In genomic region chr7:99326128-99326527, GRCm38 (mm10) we compare ENCODE assay signal across 24 mouse cellular contexts. TPM values are rescaled to one million over a fixed set of nuclear protein-coding genes. Genes with fewer than 3 reads are reported as not detected.
DNase-seq lines count a peak whose midpoint lies in the region; ATAC-seq and TF ChIP-seq lines count a peak whose summit lies in the region.
"Had no signal": no experiment of that assay in that cellular context is flagged by ENCODE, and none has a peak within 500 bp of the region (broad histone marks: within the 10 kb centered on the region; RNA-seq: fewer than 3 reads in every experiment).

No protein-coding gene starts in this region.

- WGBS in stomach, embryonic 14.5 days = 57% methylated on average over 6 of the region's 6 CpGs
- WGBS in stomach, postnatal 0 days = 53% methylated on average over 6 of the region's 6 CpGs

- peaks cover 5% of the 10 kb centered on the region; the same call in 1 of the 2 replicates for H3K4me1 ChIP-seq in stomach, embryonic 14.5 days (ENCODE audit: control insufficient read depth, insufficient read depth, low read length)
- no peaks in the 10 kb centered on the region for H3K4me1 ChIP-seq in stomach, postnatal 0 days (replicated peaks; ENCODE audit: control insufficient read depth, insufficient read depth)

- no peaks in the 10 kb centered on the region for H3K27me3 ChIP-seq in stomach, embryonic 14.5 days (ENCODE audit: control insufficient read depth, insufficient read depth, low read length)
- no peaks in the 10 kb centered on the region for H3K27me3 ChIP-seq in stomach, postnatal 0 days (ENCODE audit: control insufficient read depth, insufficient read depth, low read length)
- H3K27me3 ChIP-seq: forebrain, embryonic 13.5 days; Patski had no signal

- no peaks in the 10 kb centered on the region for H3K9me3 ChIP-seq in stomach, embryonic 14.5 days (ENCODE audit: control insufficient read depth, low read depth, low read length)
- H3K9me3 ChIP-seq in stomach, postnatal 0 days (ENCODE audit: control insufficient read depth, low read length) = no peaks in the 10 kb centered on the region
- H3K9me3 ChIP-seq: embryonic facial prominence, embryonic 10.5 days; forebrain, embryonic 13.5 days; heart, embryonic 13.5 days had no signal

- no peak for TF ChIP-seq CTCF in stomach, postnatal 0 days (IDR thresholded peaks at IDR 0.05; ENCODE audit: low read depth)

- no peak overlapping the region for H3K27ac ChIP-seq in stomach, embryonic 14.5 days (ENCODE audit: low read length)
- H3K27ac ChIP-seq in stomach, postnatal 0 days (replicated peaks) = no peak overlapping the region
- H3K27ac ChIP-seq: forebrain, embryonic 13.5 days; heart, embryonic 13.5 days; hindbrain, embryonic 14.5 days had no signal

- 0 out of 2 replicates have a peak overlapping the region, but pooled peaks have one; percentile 6 for H3K9ac ChIP-seq in stomach, embryonic 14.5 days (replicated peaks; ENCODE audit: low read depth, low read length)
- no peak overlapping the region for H3K9ac ChIP-seq in stomach, postnatal 0 days (ENCODE audit: low read length)
- H3K9ac ChIP-seq: forebrain, embryonic 13.5 days; forebrain, postnatal 0 days; heart, embryonic 13.5 days; hindbrain, embryonic 14.5 days had no signal

- TF ChIP-seq EP300 in stomach, postnatal 0 days (optimal IDR thresholded peaks at IDR 0.05) = no peak

- no peak overlapping the region for H3K4me3 ChIP-seq in stomach, embryonic 14.5 days (ENCODE audit: low read depth, low read length)
- H3K4me3 ChIP-seq in stomach, postnatal 0 days (ENCODE audit: low read depth, low read length) = no peak overlapping the region
- H3K4me3 ChIP-seq: embryonic facial prominence, embryonic 10.5 days; forebrain, embryonic 13.5 days; heart, embryonic 13.5 days had no signal

- H3K36me3 ChIP-seq in stomach, embryonic 14.5 days (ENCODE audit: control insufficient read depth, insufficient read depth, low read length) = no peaks in the 10 kb centered on the region
- H3K36me3 ChIP-seq in stomach, postnatal 0 days (ENCODE audit: control insufficient read depth, insufficient read depth, low read length) = no peaks in the 10 kb centered on the region
- H3K36me3 ChIP-seq: embryonic facial prominence, embryonic 10.5 days; heart, embryonic 13.5 days had no signal

- intact Hi-C loops in gastrocnemius, postnatal 36 days (cut with DNase I) = no loop called here
- intact Hi-C loops in heart, postnatal 25 days (cut with DNase I) = no loop called here

- no peak for ATAC-seq in stomach, embryonic 14.5 days (ENCODE audit: insufficient number of reproducible peaks, insufficient read depth, low FRiP score, low read depth)
- no peak for ATAC-seq in stomach, postnatal 0 days (ENCODE audit: low FRiP score, low TSS enrichment)
- ATAC-seq: activated CD4-positive, CD25-positive, alpha-beta regulatory T cell, adult 4 months; forebrain, embryonic 13.5 days; forebrain, postnatal 0 days; inflammation-experienced regulatory T-cells, adult 6 months; intestine, postnatal 0 days; Patski had no signal

- DNase-seq in gastrocnemius, adult 18-20 months (ENCODE audit: low spot score) = peak; percentile 36
- DNase-seq in gastrocnemius, postnatal 36 days = no peak
- DNase-seq in heart, adult 18-20 months = peak; percentile 38 to 39
- no peak for DNase-seq in heart, postnatal 25 days (ENCODE audit: low spot score)
- DNase-seq in lung, postnatal 14 days = peak; percentile 35
- DNase-seq in lung, postnatal 10 days = no peak
- no peak for DNase-seq in stomach, postnatal 0 days (ENCODE audit: low spot score)
- DNase-seq: adrenal gland, postnatal 14 days; cerebellum, adult 11-12 months; cerebellum, adult 9-10 months; forebrain, postnatal 0 days; heart, postnatal 4 days; kidney, adult 8-10 months had no signal

- no peak overlapping the region for H3K4me2 ChIP-seq in stomach, embryonic 14.5 days (replicated peaks; ENCODE audit: low read depth, low read length)
- H3K4me2 ChIP-seq in stomach, postnatal 0 days (replicated peaks; ENCODE audit: low read depth) = no peak overlapping the region
- H3K4me2 ChIP-seq: forebrain, embryonic 13.5 days; heart, embryonic 13.5 days; hindbrain, embryonic 14.5 days had no signal

RNA-seq across cellular contexts. Expression of gene Serpinh1, which starts 26.9 kb away (rescaled TPM):
- total RNA-seq in gastrocnemius, adult 18-20 months (2021) = 10 to 100 TPM; 37.4 to 70.5 TPM
- total RNA-seq in gastrocnemius, postnatal 36 days (2021) = 100 to 1,000 TPM in 1 of 2 experiments, 10 to 100 TPM in 1; 69.4 to 103 TPM
- total RNA-seq in heart, adult 18-20 months (2021) = 100 to 1,000 TPM; 200 to 293 TPM
- total RNA-seq in heart, postnatal 25 days (2021) = 100 to 1,000 TPM; 378 to 449 TPM
- 474 and 475 TPM in 2 replicates for polyA plus RNA-seq in stomach, embryonic 14.5 days (2014; fragmentation: Nextera tagmentation; extraction: Ambion mirVana)
- polyA plus RNA-seq in stomach, postnatal 0 days (2015; fragmentation: Nextera tagmentation; extraction: Ambion mirVana) = 331 and 433 TPM in 2 replicates
- total RNA-seq: CH12.LX had no signal
- polyA plus RNA-seq: activated CD4-positive, CD25-positive, alpha-beta regulatory T cell, adult 4 months; inflammation-experienced regulatory T-cells, adult 6 months had no signal

RNA-seq across cellular contexts. Expression of gene Gdpd5, which starts 55.1 kb away (rescaled TPM):
- 1 to 10 TPM; 6.2 to 8.8 TPM for total RNA-seq in gastrocnemius, adult 18-20 months (2021)
- 1 to 10 TPM; 2.6 to 4.6 TPM for total RNA-seq in gastrocnemius, postnatal 36 days (2021)
- total RNA-seq in heart, adult 18-20 months (2021) = 10 to 100 TPM; 21.9 to 27.0 TPM
- 10 to 100 TPM; 20.1 to 24.1 TPM for total RNA-seq in heart, postnatal 25 days (2021)
- 15.9 and 22.7 TPM in 2 replicates for polyA plus RNA-seq in stomach, embryonic 14.5 days (2014; fragmentation: Nextera tagmentation; extraction: Ambion mirVana)
- polyA plus RNA-seq in stomach, postnatal 0 days (2015; fragmentation: Nextera tagmentation; extraction: Ambion mirVana) = 8.1 and 9.1 TPM in 2 replicates
- total RNA-seq: granulocyte monocyte progenitor cell, adult 5-6 weeks had no signal

RNA-seq across cellular contexts. Expression of gene Map6, which starts 58.9 kb away (rescaled TPM):
- 1 to 10 TPM; 4.7 to 5.7 TPM for total RNA-seq in gastrocnemius, adult 18-20 months (2021)
- 1 to 10 TPM; 3.1 to 3.4 TPM for total RNA-seq in gastrocnemius, postnatal 36 days (2021)
- 1 to 10 TPM; 3.7 to 5.1 TPM for total RNA-seq in heart, adult 18-20 months (2021)
- total RNA-seq in heart, postnatal 25 days (2021) = 1 to 10 TPM; 3.0 to 4.4 TPM
- 4.9 and 6.1 TPM in 2 replicates for polyA plus RNA-seq in stomach, embryonic 14.5 days (2014; fragmentation: Nextera tagmentation; extraction: Ambion mirVana)
- 8.7 and 9.1 TPM in 2 replicates for polyA plus RNA-seq in stomach, postnatal 0 days (2015; fragmentation: Nextera tagmentation; extraction: Ambion mirVana)
- total RNA-seq: granulocyte monocyte progenitor cell, adult 5-6 weeks had no signal

Comparison
In these comparisons a context has a peak if more than half of its experiments do, and no peak if none do; other contexts are left out.
1. DNase-seq: peak in gastrocnemius, adult 18-20 months (single experiment), heart, adult 18-20 months (2 of 2) and lung, postnatal 14 days (single experiment); none in gastrocnemius, postnatal 36 days (0 of 2), heart, postnatal 25 days (single experiment), lung, postnatal 10 days (single experiment) and stomach, postnatal 0 days (single experiment).